Mouse (Mus musculus) kidney, embryonic 16.5 days (tissue): Measurements from ENCODE around the gene Psmb2. TPM values are rescaled to one million over a fixed set of nuclear protein-coding genes. Genes with fewer than 3 reads are reported as not detected.

Source experiments
- ATAC-seq: fragments of 200-750 bp; cut with Nextera tagmentation; 2 replicates; pipeline ENCODE4 v1.8.0; 2017; ENCODE audit warnings: moderate TSS enrichment; ENCODE audit not compliant: low FRiP score, low TSS enrichment
- H3K27ac ChIP-seq: fragments of 300-500 bp; sonication (generic); 2 replicates; pipeline ENCODE4 v1.5.1; 2014; ENCODE audit warnings: low read length
- H3K27me3 ChIP-seq: fragments of 300-500 bp; sonication (generic); 2 replicates; pipeline ENCODE4 v1.6.1; 2014; ENCODE audit warnings: low read length, control low read depth, mixed read lengths; ENCODE audit not compliant: insufficient read depth
- H3K36me3 ChIP-seq: fragments of 300-500 bp; sonication (generic); 2 replicates; pipeline ENCODE4 v1.6.1; 2014; ENCODE audit warnings: low read length, control low read depth, mixed read lengths; ENCODE audit not compliant: insufficient read depth
- H3K4me1 ChIP-seq: fragments of 300-500 bp; sonication (generic); 2 replicates; pipeline ENCODE4 v1.6.1; 2014; ENCODE audit warnings: low read length, control low read depth, mixed read lengths; ENCODE audit not compliant: insufficient read depth
- H3K4me2 ChIP-seq: fragments of 300-500 bp; sonication (generic); replicated peaks from 2 replicates; pipeline ENCODE4 v1.6.1; 2014; ENCODE audit warnings: low read depth, low read length
- H3K4me3 ChIP-seq: fragments of 300-500 bp; sonication (generic); 2 replicates; pipeline ENCODE4 v1.5.1; 2014; ENCODE audit warnings: mild to moderate bottlenecking, low read length
- H3K9ac ChIP-seq: fragments of 300-500 bp; sonication (generic); replicated peaks from 2 replicates; pipeline ENCODE4 v1.6.1; 2014; ENCODE audit warnings: low read length
- H3K9me3 ChIP-seq: fragments of 300-500 bp; sonication (generic); 2 replicates; pipeline ENCODE4 v1.6.1; 2016; ENCODE audit warnings: low read length, control low read depth
- WGBS: fragments of 180-500 bp; shearing (Covaris S2); extraction: QIAGEN DNeasy Blood & Tissue Kit; methylation state at CpG from one replicate; pipeline ENCODE4 v1.1.7; 2014; 5-methylcytosine and 5-hydroxymethylcytosine counted together
- polyA plus RNA-seq: library from polyadenylated mRNA; unstranded; fragments of >200 nt; fragmentation: Nextera tagmentation; extraction: Ambion mirVana; gene quantifications from 2 replicates; pipeline ENCODE4 v1.2.1, GENCODE M21; 2015

Gene Psmb2
- polyA plus RNA-seq, 1 experiment from 2014 or later = 483 TPM

GRCm38 (mm10) chr4:126706630-126707438 is 29.4 kb downstream of the Psmb2 start:
- Histone ChIP-seq H3K4me2 (no peak overlapping the region), H3K4me3 (no peak overlapping the region), H3K27me3 (no peaks in the 10 kb centered on the region), H3K36me3 (peaks cover 67% of the 10 kb centered on the region), H3K4me1 (no peaks in the 10 kb centered on the region), H3K9ac (no peak overlapping the region), H3K27ac (no peak overlapping the region), H3K9me3 (no peaks in the 10 kb centered on the region)
- WGBS = 77% methylated on average over 12 of the region's 12 CpGs
- no peak for ATAC-seq

GRCm38 (mm10) chr4:126707439-126707826 is 30.0 kb downstream of the Psmb2 start:
- no peak for ATAC-seq
- Histone ChIP-seq H3K9ac (no peak overlapping the region), H3K27ac (no peak overlapping the region), H3K4me1 (no peaks in the 10 kb centered on the region), H3K9me3 (no peaks in the 10 kb centered on the region), H3K4me3 (no peak overlapping the region), H3K4me2 (no peak overlapping the region), H3K27me3 (no peaks in the 10 kb centered on the region), H3K36me3 (peaks cover 65% of the 10 kb centered on the region)
- 82% methylated on average over 5 of the region's 5 CpGs for WGBS

- 1% methylated on average over 18 of the region's 18 CpGs for WGBS
- Histone ChIP-seq H3K9ac (no peak overlapping the region), H3K4me1 (peaks cover 14% of the 10 kb centered on the region), H3K36me3 (no peaks in the 10 kb centered on the region), H3K9me3 (no peaks in the 10 kb centered on the region), H3K27me3 (peaks cover 77% of the 10 kb centered on the region), H3K4me2 (no peak overlapping the region), H3K4me3 (peak overlapping the region; percentile 20; the same call in 1 of the 2 replicates), H3K27ac (no peak overlapping the region)
- ATAC-seq = no peak
Observed at GRCm38 (mm10) chr4:126732111-126732510, 54.7 kb downstream of the Psmb2 start.

- Histone ChIP-seq H3K4me1 (peaks cover 14% of the 10 kb centered on the region), H3K36me3 (no peaks in the 10 kb centered on the region), H3K27ac (no peak overlapping the region), H3K9ac (no peak overlapping the region), H3K9me3 (no peaks in the 10 kb centered on the region), H3K4me3 (peak overlapping the region; percentile 20; the same call in 1 of the 2 replicates), H3K4me2 (no peak overlapping the region), H3K27me3 (peaks cover 83% of the 10 kb centered on the region)
- ATAC-seq = no peak
- WGBS = 4% methylated on average over 26 of the region's 26 CpGs
Observed at GRCm38 (mm10) chr4:126732531-126733380, 55.3 kb downstream of the Psmb2 start.

- Histone ChIP-seq H3K9me3 (no peaks in the 10 kb centered on the region), H3K4me2 (no peak overlapping the region), H3K27ac (no peak overlapping the region), H3K36me3 (no peaks in the 10 kb centered on the region), H3K4me3 (no peak overlapping the region), H3K9ac (no peak overlapping the region), H3K4me1 (peaks cover 14% of the 10 kb centered on the region), H3K27me3 (peaks cover 94% of the 10 kb centered on the region)
- no peak for ATAC-seq
- 2% methylated on average over 16 of the region's 16 CpGs for WGBS
Observed at GRCm38 (mm10) chr4:126734001-126734603, 56.7 kb downstream of the Psmb2 start.

- peak overlapping the region; percentile 48 for H3K4me2 ChIP-seq
- no peak overlapping the region for H3K27ac ChIP-seq
- WGBS = 2% methylated on average over 51 of the region's 51 CpGs
- H3K27me3 ChIP-seq = peaks cover 97% of the 10 kb centered on the region
- H3K36me3 ChIP-seq = no peaks in the 10 kb centered on the region
- ATAC-seq = no peak
- H3K9me3 ChIP-seq = no peaks in the 10 kb centered on the region
- H3K4me1 ChIP-seq = peaks cover 14% of the 10 kb centered on the region
- H3K4me3 ChIP-seq = peak overlapping the region; percentile 41
- 0 out of 2 replicates have a peak overlapping the region, but pooled peaks have one; percentile 14 for H3K9ac ChIP-seq
Observed at GRCm38 (mm10) chr4:126734700-126735381, 57.4 kb downstream of the Psmb2 start.

GRCm38 (mm10) chr4:126735382-126736000 is 58.1 kb downstream of the Psmb2 start:
- no peak overlapping the region for H3K27ac ChIP-seq
- H3K27me3 ChIP-seq = peaks cover 90% of the 10 kb centered on the region
- ATAC-seq = peak; percentile 28; the same call in 1 of the 2 replicates
- 2% methylated on average over 54 of the region's 62 CpGs for WGBS
- no peaks in the 10 kb centered on the region for H3K36me3 ChIP-seq
- peaks cover 14% of the 10 kb centered on the region for H3K4me1 ChIP-seq
- peak overlapping the region; percentile 41 for H3K4me3 ChIP-seq
- H3K4me2 ChIP-seq = peak overlapping the region; percentile 48
- 0 out of 2 replicates have a peak overlapping the region, but pooled peaks have one; percentile 14 for H3K9ac ChIP-seq
- no peaks in the 10 kb centered on the region for H3K9me3 ChIP-seq

GRCm38 (mm10) chr4:126736001-126736414 is 58.6 kb downstream of the Psmb2 start, which contains the start of gene Tfap2e:
Gene Tfap2e (minus strand): TSS chr4:126736240.
- Histone ChIP-seq H3K27me3 (peaks cover 87% of the 10 kb centered on the region), H3K9me3 (no peaks in the 10 kb centered on the region)

More at GRCm38 (mm10) chr4:126736001-126736414, 58.6 kb downstream of the Psmb2 start, which contains the start of gene Tfap2e:
- ATAC-seq = peak; percentile 74
- H3K36me3 ChIP-seq = no peaks in the 10 kb centered on the region
- H3K4me3 ChIP-seq = peak within 1 kb of the TSS; percentile 41
- 2% methylated on average over 32 of the region's 32 CpGs for WGBS
- H3K27ac ChIP-seq = no peak within 1 kb of the TSS
- peaks cover 14% of the 10 kb centered on the region for H3K4me1 ChIP-seq
- H3K9ac ChIP-seq = 0 out of 2 replicates have a peak within 1 kb of the TSS, but pooled peaks have one; percentile 14
- peak within 1 kb of the TSS; percentile 48 for H3K4me2 ChIP-seq
